Mouse (Mus musculus) brain, embryonic 14.5 days (tissue): ENCODE data around the gene Duox2. TPM values are rescaled to one million over a fixed set of nuclear protein-coding genes. Genes with fewer than 3 reads are reported as not detected.

Experiments
- DNase-seq: peaks from one replicate; pipeline ENCODE4 v3.0.0-alpha.2; 2011; ENCODE audit warnings: low read depth
- CTCF ChIP-seq: fragments of 200-500 bp; IDR thresholded peaks from 2 replicates; pipeline ENCODE4 v1.5.1; 2012; ENCODE audit warnings: inconsistent platforms, mild to moderate bottlenecking, moderate library complexity, borderline replicate concordance; ENCODE audit not compliant: insufficient read depth, insufficient read length; ENCODE audit errors: extremely low read depth
- POLR2A ChIP-seq: fragments of 200-500 bp; IDR thresholded peaks from 2 replicates; pipeline ENCODE4 v1.6.1; 2012; ENCODE audit warnings: mild to moderate bottlenecking, inconsistent platforms, borderline replicate concordance; ENCODE audit not compliant: poor library complexity, insufficient read depth, insufficient read length, severe bottlenecking; ENCODE audit errors: extremely low read depth
- polyA plus RNA-seq: library from polyadenylated mRNA; depleted of rRNA; stranded (reverse); fragments of >200 nt; gene quantifications from 2 replicates; pipeline ENCODE4 v1.2.3, GENCODE M21; 2012

Gene Duox2
- polyA plus RNA-seq, 1 experiment, result 0.08 TPM

- DNase-seq, result no peak
- TF ChIP-seq POLR2A, result no peak
- TF ChIP-seq CTCF, result no peak
These were observed 2.4 kb upstream of the Duox2 start for GRCm38 (mm10) chr2:122300656-122301020.

GRCm38 (mm10) chr2:122299911-122300655 is 1.8 kb upstream of the Duox2 start:
- TF ChIP-seq POLR2A (no peak), CTCF (no peak)
- no peak for DNase-seq

- peak; percentile 23 for DNase-seq
- TF ChIP-seq CTCF (no peak), POLR2A (no peak)
These were observed 594 bp upstream of the Duox2 start, which contains the start of gene Duoxa2 for GRCm38 (mm10) chr2:122298596-122299490. TSS of gene Duoxa2 (plus strand) at chr2:122298900.

DNA sequence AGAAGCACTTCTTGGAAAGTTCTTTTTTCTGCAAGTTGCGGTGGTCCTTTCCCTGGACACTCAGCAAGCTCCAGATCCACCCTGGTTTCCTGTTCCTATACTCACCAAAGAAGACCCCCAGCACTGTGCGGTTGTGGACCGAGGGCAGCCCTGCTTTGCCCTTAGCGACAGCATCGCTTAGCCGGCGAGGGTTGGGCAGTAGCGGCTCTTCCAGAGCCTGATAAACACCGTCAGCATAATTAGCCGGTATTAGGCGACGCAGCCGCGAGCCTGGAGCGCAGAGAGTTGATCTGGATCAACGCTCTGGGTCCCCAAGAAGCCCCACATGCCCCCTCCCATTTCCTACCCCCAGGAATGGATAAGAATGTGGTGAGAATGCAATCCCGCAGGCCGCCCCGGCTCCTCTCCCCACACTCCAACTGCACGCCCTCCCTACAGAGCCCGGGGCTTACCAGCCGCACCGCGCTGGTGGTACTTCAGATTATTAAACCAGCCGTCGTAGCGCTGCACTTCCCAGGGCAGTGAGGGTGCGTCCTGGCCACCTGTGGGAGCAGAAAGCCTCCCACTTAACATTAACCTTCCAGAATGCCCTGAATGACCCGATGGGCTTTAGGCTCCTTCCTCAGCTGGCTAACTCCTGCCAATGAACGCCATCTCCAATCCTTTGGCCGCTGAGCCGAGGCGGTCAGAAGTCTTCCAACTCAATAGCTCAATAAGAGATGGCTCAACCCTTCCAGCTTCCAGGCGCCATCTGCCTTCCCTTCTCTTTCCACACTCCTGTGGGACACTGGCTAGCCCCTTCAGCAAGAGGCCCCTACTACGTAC is 766 bp downstream of the Duox2 start:
- peak; percentile 29 for DNase-seq
- TF ChIP-seq CTCF (no peak), POLR2A (no peak)

- no peak for DNase-seq
These were observed 3.3 kb downstream of the Duox2 start for GRCm38 (mm10) chr2:122294916-122295315.

GRCm38 (mm10) chr2:122286137-122286536 is 12.1 kb downstream of the Duox2 start:
- TF ChIP-seq POLR2A (no peak), CTCF (no peak)

More at GRCm38 (mm10) chr2:122294916-122295315, 3.3 kb downstream of the Duox2 start:
- no peak for TF ChIP-seq POLR2A

GRCm38 (mm10) chr2:122284091-122284490 is 14.2 kb downstream of the Duox2 start:
- DNase-seq, result no peak
- TF ChIP-seq POLR2A (no peak), CTCF (no peak)

More at GRCm38 (mm10) chr2:122286137-122286536, 12.1 kb downstream of the Duox2 start:
- DNase-seq, result no peak

DNA sequence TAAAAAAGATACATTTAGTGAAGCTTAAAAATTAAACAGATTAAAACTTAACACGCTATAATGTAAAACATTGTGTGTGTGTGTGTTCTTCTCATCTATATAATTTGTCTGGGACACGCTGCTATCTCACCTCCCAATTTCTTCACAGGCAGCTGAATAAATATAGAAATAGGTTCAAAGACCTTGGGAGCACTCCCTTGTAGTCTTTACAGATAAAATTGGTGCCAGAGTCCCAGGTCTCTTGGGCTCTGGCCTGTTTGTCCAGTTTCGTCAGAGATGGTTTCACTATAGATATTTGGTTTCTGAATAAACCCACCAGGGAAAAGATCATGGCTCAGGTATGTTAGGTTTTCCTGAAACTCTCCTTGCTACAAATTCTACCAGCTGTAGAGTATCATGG is 19.5 kb downstream of the Duox2 start:
- TF ChIP-seq CTCF, result no peak
- TF ChIP-seq POLR2A, result no peak
- no peak for DNase-seq

GRCm38 (mm10) chr2:122266407-122267193 is 31.6 kb downstream of the Duox2 start:
- DNase-seq, result no peak
- TF ChIP-seq POLR2A (no peak), CTCF (no peak)

DNA sequence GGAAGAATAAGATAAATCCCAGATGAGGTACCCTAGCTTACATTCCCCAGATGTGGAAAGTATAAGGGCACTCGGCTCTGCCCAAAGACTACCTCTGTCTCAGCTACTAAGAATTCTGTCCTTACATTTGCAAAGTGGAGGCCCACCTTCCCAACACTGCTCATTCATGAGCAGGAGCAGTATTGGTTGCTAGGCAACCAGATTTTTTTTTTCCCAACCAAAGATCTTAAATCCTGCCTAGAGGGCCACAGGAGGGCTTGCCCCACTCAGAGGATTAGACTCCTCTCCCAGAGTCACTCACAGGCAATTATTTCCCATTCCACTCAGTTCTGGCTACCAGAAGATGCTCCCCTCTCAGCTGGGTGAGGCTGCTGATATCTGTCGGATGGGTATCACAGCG is 33.6 kb downstream of the Duox2 start:
- peak; percentile 88 for DNase-seq
- no peak for TF ChIP-seq CTCF
